Mouse (Mus musculus): ENCODE measurements around the gene Pom121l2.
A peak's percentile ranks its signal among the peaks of the same experiment; 100 is the strongest.

DNA sequence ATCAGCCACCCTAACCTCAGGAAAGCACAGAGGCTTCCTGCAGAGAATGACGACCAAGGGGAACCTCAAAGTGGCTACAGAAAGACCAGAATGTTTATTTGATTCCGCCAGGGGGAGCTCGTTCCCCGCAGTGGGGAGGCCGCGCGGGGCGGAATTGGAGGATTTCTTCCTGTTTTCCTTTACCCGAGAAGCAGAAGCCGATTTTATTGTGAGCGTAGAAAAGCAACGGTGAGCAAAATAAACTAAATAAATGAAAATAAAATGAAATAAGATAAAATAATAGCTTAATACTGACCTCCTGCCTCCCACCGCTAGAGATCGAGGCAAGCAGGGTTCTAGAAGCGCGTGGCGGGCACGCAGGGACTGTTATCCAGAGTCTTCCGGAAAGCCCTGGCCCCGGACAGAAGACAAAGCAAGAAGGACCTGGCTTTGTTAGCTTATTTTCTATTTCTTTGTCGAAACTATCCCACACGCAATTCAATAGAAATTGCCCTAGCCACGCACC lies 6.7 kb upstream of the Pom121l2 start:
- TF ChIP-seq HCFC1 (IDR thresholded peaks at IDR 0.05; ENCODE audit: borderline replicate concordance, insufficient read depth, low read length) (peak; percentile 53; the same call in 1 of the 2 replicates), MAFK (IDR thresholded peaks at IDR 0.05; ENCODE audit: insufficient read depth, low read depth, low read length) (no peak), CHD2 (IDR thresholded peaks at IDR 0.05; ENCODE audit: low read depth, low read length) (no peak), ZNF384 (IDR thresholded peaks at IDR 0.05; ENCODE audit: low read depth, low read length) (no peak)
